Mouse (Mus musculus) small intestine, adult 2 months (tissue): ENCODE data around the gene Dst.

ENCODE experiments used
- CTCF ChIP-seq: fragments of 200-500 bp; IDR thresholded peaks from 2 replicates; pipeline ENCODE4 v1.5.1; 2012; ENCODE audit warnings: low read depth, mild to moderate bottlenecking, control low read depth, inconsistent platforms, low read length, moderate library complexity, mixed read lengths; ENCODE audit not compliant: insufficient replicate concordance, insufficient read length; ENCODE audit errors: extremely low read depth
- POLR2A ChIP-seq: fragments of 200-500 bp; IDR thresholded peaks from 2 replicates; pipeline ENCODE4 v1.6.1; 2012; ENCODE audit warnings: low read depth, mild to moderate bottlenecking, control low read depth, inconsistent platforms, low read length, moderate library complexity

- TF ChIP-seq CTCF (no peak), POLR2A (no peak)
Measured at GRCm38 (mm10) chr1:34104846-34105245, 196.8 kb downstream of the Dst start.
